Mouse (Mus musculus) spleen, adult 2 months (tissue): ENCODE results near the gene Kdelc1.

Experiments used
- CTCF ChIP-seq: fragments of 200-500 bp; IDR thresholded peaks from 2 replicates; pipeline ENCODE4 v1.5.1; 2011; ENCODE audit warnings: mild to moderate bottlenecking, inconsistent platforms; ENCODE audit not compliant: insufficient read depth, insufficient read length, insufficient replicate concordance; ENCODE audit errors: extremely low read depth
- POLR2A ChIP-seq: fragments of 200-500 bp; IDR thresholded peaks from 2 replicates; pipeline ENCODE4 v1.6.1; 2011; ENCODE audit warnings: low read depth, low read length, inconsistent platforms

DNA sequence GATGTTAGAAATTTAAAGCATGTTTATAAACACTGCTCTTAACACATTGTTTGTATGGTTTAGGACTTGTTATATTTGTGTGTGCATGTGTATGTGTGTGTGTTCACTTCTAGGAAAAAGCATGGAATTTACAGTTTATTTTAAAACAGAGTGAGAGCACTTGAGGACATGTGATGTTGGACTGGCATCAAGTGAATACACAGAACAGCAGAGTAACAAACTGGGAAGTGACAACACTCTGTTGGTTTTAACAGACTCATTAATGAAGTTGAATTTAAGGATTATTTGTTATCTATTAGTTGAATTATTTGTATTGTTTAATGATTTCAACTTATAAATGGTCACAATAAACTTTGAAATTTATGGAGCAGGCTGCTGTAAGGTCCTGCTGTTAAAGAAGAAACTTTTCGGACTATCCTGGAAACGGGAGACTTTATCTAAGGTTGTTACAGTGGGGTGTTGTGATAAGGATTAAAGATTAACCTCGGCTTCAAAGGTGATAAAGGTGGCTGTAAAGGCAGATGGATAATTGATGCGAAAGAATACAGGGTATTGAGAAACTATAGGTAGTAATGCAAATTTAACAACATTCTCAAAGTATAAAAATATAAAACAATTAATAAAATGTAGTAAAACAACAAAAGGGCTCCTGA lies 11.4 kb upstream of the Kdelc1 start:
- no peak for TF ChIP-seq CTCF
- no peak for TF ChIP-seq POLR2A
